Mouse (Mus musculus) small intestine, adult 2 months (tissue): ENCODE measurements at regions not wholly inside any gene's neighbourhood (a gene's known extent, or its start where the extent isn't known, plus 50 kb on each side); places are given as distances from the start of the nearest gene placed in this dataset.

Experiments used
- CTCF ChIP-seq: fragments of 200-500 bp; IDR thresholded peaks from 2 replicates; pipeline ENCODE4 v1.5.1; 2012; ENCODE audit warnings: low read depth, mild to moderate bottlenecking, control low read depth, inconsistent platforms, low read length, moderate library complexity, mixed read lengths; ENCODE audit not compliant: insufficient replicate concordance, insufficient read length; ENCODE audit errors: extremely low read depth
- POLR2A ChIP-seq: fragments of 200-500 bp; IDR thresholded peaks from 2 replicates; pipeline ENCODE4 v1.6.1; 2012; ENCODE audit warnings: low read depth, mild to moderate bottlenecking, control low read depth, inconsistent platforms, low read length, moderate library complexity

DNA sequence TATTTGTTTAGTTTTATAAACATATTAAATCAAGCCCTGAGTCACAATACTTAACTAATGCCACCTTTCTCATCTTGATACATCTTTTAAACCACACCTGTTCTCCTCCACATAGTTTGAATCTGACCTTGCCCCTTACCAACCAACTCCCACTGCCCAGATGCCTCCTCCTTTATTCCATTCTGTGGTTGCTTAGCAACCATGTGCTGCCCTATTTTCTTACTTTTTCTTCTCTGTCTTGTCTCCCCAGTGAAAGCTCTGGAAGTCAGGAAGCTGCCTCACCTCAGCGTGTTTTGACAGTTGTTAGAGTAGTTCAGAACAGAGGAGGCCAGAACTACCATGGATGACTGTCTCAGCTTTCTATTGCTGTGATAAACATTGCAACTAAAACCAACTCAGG, 227.7 kb downstream of the Tbl1xr1 start:
- TF ChIP-seq CTCF (no peak), POLR2A (no peak)
